Mouse (Mus musculus): ENCODE measurements at regions not wholly inside any gene's neighbourhood (a gene's known extent, or its start where the extent isn't known, plus 50 kb on each side); places are given as distances from the start of the nearest gene placed in this dataset.

- no peaks in the 10 kb centered on the region for H3K9me3 ChIP-seq
- WGBS, result 94% methylated on average over 6 of the region's 6 CpGs
- no peak overlapping the region for H3K4me3 ChIP-seq (replicated peaks)
- no peak overlapping the region for H3K9ac ChIP-seq
- no peak overlapping the region for H3K27ac ChIP-seq
- H3K4me1 ChIP-seq, result no peaks in the 10 kb centered on the region
- H3K36me3 ChIP-seq (replicated peaks), result no peaks in the 10 kb centered on the region
- H3K4me2 ChIP-seq, result no peak overlapping the region
- no peaks in the 10 kb centered on the region for H3K27me3 ChIP-seq
- no peak for ATAC-seq (ENCODE audit: low FRiP score)
These were observed 108.4 kb downstream of the Cmpk2 start for GRCm38 (mm10) chr12:26577438-26577837.

GRCm38 (mm10) chr12:26571602-26572001, 102.6 kb downstream of the Cmpk2 start:
- Histone ChIP-seq H3K9me3 (no peaks in the 10 kb centered on the region), H3K36me3 (replicated peaks) (no peaks in the 10 kb centered on the region), H3K4me3 (replicated peaks) (no peak overlapping the region), H3K4me1 (no peaks in the 10 kb centered on the region), H3K27me3 (no peaks in the 10 kb centered on the region), H3K27ac (no peak overlapping the region), H3K9ac (no peak overlapping the region), H3K4me2 (no peak overlapping the region)
- ATAC-seq (ENCODE audit: low FRiP score), result no peak
- WGBS, result 94% methylated on average over 7 of the region's 7 CpGs

GRCm38 (mm10) chr12:26567435-26567834, 98.4 kb downstream of the Cmpk2 start:
- 93% methylated on average over 4 of the region's 4 CpGs for WGBS
- Histone ChIP-seq H3K27me3 (no peaks in the 10 kb centered on the region), H3K27ac (no peak overlapping the region), H3K9me3 (no peaks in the 10 kb centered on the region), H3K4me2 (no peak overlapping the region), H3K4me1 (no peaks in the 10 kb centered on the region), H3K36me3 (replicated peaks) (no peaks in the 10 kb centered on the region), H3K9ac (no peak overlapping the region), H3K4me3 (replicated peaks) (no peak overlapping the region)
- ATAC-seq (ENCODE audit: low FRiP score), result no peak

GRCm38 (mm10) chr12:26562858-26563257, 93.9 kb downstream of the Cmpk2 start:
- Histone ChIP-seq H3K36me3 (replicated peaks) (no peaks in the 10 kb centered on the region), H3K4me3 (replicated peaks) (no peak overlapping the region), H3K9ac (no peak overlapping the region), H3K27me3 (no peaks in the 10 kb centered on the region), H3K4me2 (no peak overlapping the region), H3K27ac (no peak overlapping the region), H3K4me1 (peaks cover 3% of the 10 kb centered on the region; the same call in 1 of the 2 replicates), H3K9me3 (no peaks in the 10 kb centered on the region)
- 78% methylated on average over 6 of the region's 6 CpGs for WGBS
- no peak for ATAC-seq (ENCODE audit: low FRiP score)

GRCm38 (mm10) chr12:26559560-26559959, 90.6 kb downstream of the Cmpk2 start:
- no peak overlapping the region for H3K4me3 ChIP-seq (replicated peaks)
- H3K36me3 ChIP-seq (replicated peaks), result no peaks in the 10 kb centered on the region
- 78% methylated on average over 3 of the region's 3 CpGs for WGBS
- H3K4me1 ChIP-seq, result peaks cover 19% of the 10 kb centered on the region
- no peaks in the 10 kb centered on the region for H3K27me3 ChIP-seq
- no peak overlapping the region for H3K4me2 ChIP-seq
- H3K9ac ChIP-seq, result no peak overlapping the region
- no peak for ATAC-seq (ENCODE audit: low FRiP score)
- H3K9me3 ChIP-seq, result no peaks in the 10 kb centered on the region
- no peak overlapping the region for H3K27ac ChIP-seq

- Histone ChIP-seq H3K27ac (peak overlapping the region; percentile 75), H3K4me2 (no peak overlapping the region), H3K4me1 (peaks cover 19% of the 10 kb centered on the region), H3K27me3 (no peaks in the 10 kb centered on the region), H3K4me3 (replicated peaks) (no peak overlapping the region), H3K9ac (no peak overlapping the region), H3K36me3 (replicated peaks) (no peaks in the 10 kb centered on the region), H3K9me3 (no peaks in the 10 kb centered on the region)
- WGBS, result 3% methylated on average over 4 of the region's 4 CpGs
- ATAC-seq (ENCODE audit: low FRiP score), result no peak
These were observed 88.4 kb downstream of the Cmpk2 start for GRCm38 (mm10) chr12:26557411-26557810.

- H3K36me3 ChIP-seq (replicated peaks), result no peaks in the 10 kb centered on the region
- peaks cover 10% of the 10 kb centered on the region for H3K4me1 ChIP-seq
- no peak overlapping the region for H3K9ac ChIP-seq
- 58% methylated on average over 10 of the region's 10 CpGs for WGBS
- H3K27ac ChIP-seq, result peak overlapping the region; percentile 51
- no peak for ATAC-seq (ENCODE audit: low FRiP score)
- no peak overlapping the region for H3K4me3 ChIP-seq (replicated peaks)
- no peak overlapping the region for H3K4me2 ChIP-seq
- no peaks in the 10 kb centered on the region for H3K9me3 ChIP-seq
- no peaks in the 10 kb centered on the region for H3K27me3 ChIP-seq
These were observed 82.3 kb downstream of the Cmpk2 start for GRCm38 (mm10) chr12:26551168-26551926.

- no peak overlapping the region for H3K4me3 ChIP-seq (replicated peaks)
- no peak overlapping the region for H3K27ac ChIP-seq
- ATAC-seq (ENCODE audit: low FRiP score), result no peak
- H3K4me1 ChIP-seq, result peaks cover 12% of the 10 kb centered on the region
- H3K4me2 ChIP-seq, result no peak overlapping the region
- WGBS, result 46% methylated on average over 1 of the region's 1 CpGs
- H3K27me3 ChIP-seq, result no peaks in the 10 kb centered on the region
- no peak overlapping the region for H3K9ac ChIP-seq
- no peaks in the 10 kb centered on the region for H3K36me3 ChIP-seq (replicated peaks)
- no peaks in the 10 kb centered on the region for H3K9me3 ChIP-seq
These were observed 78.5 kb downstream of the Cmpk2 start for GRCm38 (mm10) chr12:26547466-26547865.

GRCm38 (mm10) chr12:26546361-26546760, 77.4 kb downstream of the Cmpk2 start:
- H3K9me3 ChIP-seq, result no peaks in the 10 kb centered on the region
- WGBS, result 85% methylated on average over 6 of the region's 6 CpGs
- no peaks in the 10 kb centered on the region for H3K27me3 ChIP-seq
- no peak overlapping the region for H3K4me3 ChIP-seq (replicated peaks)
- no peak overlapping the region for H3K27ac ChIP-seq
- peaks cover 12% of the 10 kb centered on the region; the same call in 1 of the 2 replicates for H3K4me1 ChIP-seq
- no peak overlapping the region for H3K9ac ChIP-seq
- no peaks in the 10 kb centered on the region for H3K36me3 ChIP-seq (replicated peaks)
- no peak for ATAC-seq (ENCODE audit: low FRiP score)
- no peak overlapping the region for H3K4me2 ChIP-seq

- Histone ChIP-seq H3K4me3 (replicated peaks) (no peak overlapping the region), H3K27me3 (no peaks in the 10 kb centered on the region), H3K4me2 (no peak overlapping the region), H3K36me3 (replicated peaks) (no peaks in the 10 kb centered on the region), H3K9me3 (no peaks in the 10 kb centered on the region), H3K27ac (no peak overlapping the region), H3K9ac (no peak overlapping the region), H3K4me1 (peaks cover 7% of the 10 kb centered on the region; the same call in 1 of the 2 replicates)
- 95% methylated on average over 1 of the region's 1 CpGs for WGBS
- ATAC-seq (ENCODE audit: low FRiP score), result no peak
These were observed 74.5 kb downstream of the Cmpk2 start for GRCm38 (mm10) chr12:26543463-26543862.

GRCm38 (mm10) chr12:26542451-26542850, 73.4 kb downstream of the Cmpk2 start:
- no peak overlapping the region for H3K27ac ChIP-seq
- WGBS, result 54% methylated on average over 2 of the region's 2 CpGs

GRCm38 (mm10) chr12:26535261-26535890, 66.4 kb downstream of the Cmpk2 start:
- no peaks in the 10 kb centered on the region for H3K9me3 ChIP-seq
- H3K4me1 ChIP-seq, result peaks cover 26% of the 10 kb centered on the region
- H3K4me2 ChIP-seq, result no peak overlapping the region
- no peak overlapping the region for H3K4me3 ChIP-seq (replicated peaks)
- H3K27me3 ChIP-seq, result no peaks in the 10 kb centered on the region
- 75% methylated on average over 9 of the region's 9 CpGs for WGBS
- H3K36me3 ChIP-seq (replicated peaks), result no peaks in the 10 kb centered on the region
- H3K9ac ChIP-seq, result no peak overlapping the region
- peak overlapping the region; percentile 89 for H3K27ac ChIP-seq
- ATAC-seq (ENCODE audit: low FRiP score), result no peak

More at GRCm38 (mm10) chr12:26542451-26542850, 73.4 kb downstream of the Cmpk2 start:
- Histone ChIP-seq H3K9me3 (no peaks in the 10 kb centered on the region), H3K36me3 (replicated peaks) (no peaks in the 10 kb centered on the region), H3K4me3 (replicated peaks) (no peak overlapping the region), H3K9ac (no peak overlapping the region), H3K4me1 (peaks cover 7% of the 10 kb centered on the region; the same call in 1 of the 2 replicates), H3K27me3 (no peaks in the 10 kb centered on the region), H3K4me2 (no peak overlapping the region)
- ATAC-seq (ENCODE audit: low FRiP score), result no peak

Data from forebrain, embryonic 12.5 days (tissue).